Mouse (Mus musculus): ENCODE data around the gene Mrps18a. TPM values are rescaled to one million over a fixed set of nuclear protein-coding genes. Genes with fewer than 3 reads are reported as not detected.
A peak's percentile ranks its signal among the peaks of the same experiment; 100 is the strongest.

Mrps18a gene
- polyA plus RNA-seq, 1 experiment from 2014 or later, result 59.7 TPM

DNA sequence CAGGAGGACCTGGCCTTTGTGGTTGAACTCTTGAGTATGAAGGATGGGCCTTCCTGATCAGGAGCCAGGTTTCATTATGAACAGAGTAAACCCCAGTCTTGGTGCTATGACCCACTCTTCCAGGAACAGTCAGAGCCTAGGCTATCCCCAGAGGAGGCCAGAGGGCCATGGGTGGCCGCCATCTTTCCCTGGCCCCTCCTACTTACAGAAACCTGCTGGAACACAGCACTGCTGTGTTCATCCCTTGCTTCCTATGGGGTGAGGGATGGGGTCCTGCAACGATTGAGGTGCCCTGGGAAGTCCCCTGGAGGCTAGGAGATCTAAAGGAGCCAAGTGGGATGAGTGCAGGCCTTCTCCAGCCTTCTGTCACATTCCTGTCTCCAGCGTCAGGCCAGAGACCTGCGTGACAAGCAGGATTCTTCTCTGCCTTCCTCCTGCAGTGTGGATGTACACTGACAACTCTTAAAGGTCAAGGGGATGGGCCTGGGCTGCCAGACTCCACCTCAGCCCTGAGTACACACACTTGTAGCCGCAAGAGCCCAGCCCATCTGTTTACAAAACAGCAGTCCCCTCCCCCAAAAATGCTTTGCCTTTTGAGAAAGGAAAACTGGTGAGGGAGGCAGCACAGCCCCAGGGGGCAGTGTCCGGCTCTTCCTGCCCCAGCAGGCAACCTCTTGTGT is 17.2 kb downstream of the Mrps18a start:
- Histone ChIP-seq H3K9ac (ENCODE audit: low read depth, low read length) (no peak overlapping the region), H3K27ac (ENCODE audit: low read length) (no peak overlapping the region), H3K4me1 (ENCODE audit: control insufficient read depth, low read depth, low read length) (no peaks in the 10 kb centered on the region), H3K36me3 (ENCODE audit: control insufficient read depth, insufficient read depth) (peaks cover 27% of the 10 kb centered on the region), H3K4me2 (ENCODE audit: low read depth, low read length) (no peak overlapping the region), H3K27me3 (ENCODE audit: control insufficient read depth, insufficient read depth, low read depth, low read length) (no peaks in the 10 kb centered on the region), H3K4me3 (ENCODE audit: low read depth, low read length) (no peak overlapping the region), H3K9me3 (replicated peaks; ENCODE audit: control insufficient read depth, low read length) (no peaks in the 10 kb centered on the region)
- no peak for ATAC-seq (ENCODE audit: low read depth)
- WGBS (ENCODE audit: insufficient replicate concordance), result 70% methylated on average over 6 of the region's 6 CpGs

DNA sequence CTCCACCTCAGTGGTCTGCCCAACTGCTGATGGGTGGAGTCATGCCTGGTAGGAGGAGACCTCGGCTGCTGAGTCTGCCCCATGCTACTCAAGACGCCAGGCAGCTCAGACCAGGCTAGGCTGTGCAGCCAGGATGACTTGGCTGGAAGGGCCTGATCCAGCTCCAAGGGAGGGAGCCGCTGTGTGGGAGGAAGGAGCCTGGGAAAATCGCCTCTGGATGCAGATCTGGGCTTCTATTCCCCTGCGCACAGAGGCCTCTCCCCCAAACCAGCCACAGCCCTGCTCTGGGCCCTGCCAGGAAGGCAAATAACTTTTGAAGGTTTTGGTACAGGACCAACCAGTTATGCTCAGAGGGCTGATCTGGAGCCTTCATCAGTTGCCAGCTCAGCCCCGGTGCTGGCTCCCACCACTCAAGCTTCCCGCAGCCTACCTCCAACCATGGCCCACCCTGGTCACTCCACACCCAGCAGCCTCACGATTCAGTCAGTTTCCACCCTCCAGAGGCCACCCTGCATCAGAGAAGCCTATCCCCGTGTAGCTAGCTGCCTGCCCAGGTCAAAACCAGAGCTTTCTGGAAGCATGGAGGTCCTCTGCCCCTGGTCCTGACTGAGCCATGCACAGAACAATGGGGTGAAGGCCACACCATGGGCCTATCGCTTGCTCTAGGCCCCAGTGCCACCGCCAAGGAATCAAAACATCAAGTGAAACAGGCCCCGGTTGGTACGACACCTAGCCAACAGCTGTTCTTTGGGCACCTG is 19.1 kb downstream of the Mrps18a start:
- H3K4me1 ChIP-seq (ENCODE audit: control insufficient read depth, low read depth, low read length), result no peaks in the 10 kb centered on the region
- no peak overlapping the region for H3K4me3 ChIP-seq (ENCODE audit: low read depth, low read length)
- 69% methylated on average over 13 of the region's 13 CpGs for WGBS (ENCODE audit: insufficient replicate concordance)
- no peaks in the 10 kb centered on the region for H3K9me3 ChIP-seq (replicated peaks; ENCODE audit: control insufficient read depth, low read length)
- no peak overlapping the region for H3K27ac ChIP-seq (ENCODE audit: low read length)
- H3K36me3 ChIP-seq (ENCODE audit: control insufficient read depth, insufficient read depth), result peaks cover 14% of the 10 kb centered on the region
- H3K27me3 ChIP-seq (ENCODE audit: control insufficient read depth, insufficient read depth, low read depth, low read length), result no peaks in the 10 kb centered on the region
- ATAC-seq (ENCODE audit: low read depth), result no peak
- H3K9ac ChIP-seq (ENCODE audit: low read depth, low read length), result no peak overlapping the region
- H3K4me2 ChIP-seq (ENCODE audit: low read depth, low read length), result no peak overlapping the region

DNA sequence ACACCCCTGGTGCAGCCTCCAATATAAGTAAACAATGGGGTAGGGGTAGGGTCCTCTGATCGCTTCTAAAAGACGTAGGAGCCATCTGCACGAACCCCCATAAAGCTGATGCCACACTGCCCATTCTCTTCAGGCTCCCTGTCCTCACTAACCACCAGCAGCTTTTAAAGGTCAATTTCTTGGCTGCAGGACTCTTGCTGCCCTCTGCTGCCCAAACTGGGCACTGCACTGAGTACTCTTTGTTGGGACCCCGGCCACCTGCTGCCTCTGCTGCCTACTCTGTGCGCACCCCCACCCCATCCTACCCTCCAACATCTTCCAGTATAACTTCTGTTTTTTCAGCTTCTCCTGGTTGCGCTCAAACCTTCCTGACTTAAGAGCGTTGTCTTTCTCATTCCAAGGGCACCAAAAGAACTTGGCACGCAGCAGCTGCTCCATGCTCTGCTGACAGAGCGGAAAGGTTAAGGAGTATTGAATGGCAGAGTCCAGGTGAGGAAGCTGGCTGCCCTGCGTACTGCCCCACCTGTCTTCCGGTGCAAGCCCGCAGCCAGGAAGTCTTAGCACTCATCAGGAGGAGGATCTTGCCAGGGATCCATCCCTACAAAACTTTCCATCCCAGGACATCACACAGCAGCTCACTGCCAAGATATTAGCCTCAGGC is 21.4 kb downstream of the Mrps18a start:
- 16% methylated on average over 12 of the region's 12 CpGs for WGBS (ENCODE audit: insufficient replicate concordance)
- Histone ChIP-seq H3K4me1 (ENCODE audit: control insufficient read depth, low read depth, low read length) (no peaks in the 10 kb centered on the region), H3K9me3 (replicated peaks; ENCODE audit: control insufficient read depth, low read length) (no peaks in the 10 kb centered on the region), H3K27me3 (ENCODE audit: control insufficient read depth, insufficient read depth, low read depth, low read length) (no peaks in the 10 kb centered on the region), H3K27ac (ENCODE audit: low read length) (no peak overlapping the region), H3K36me3 (ENCODE audit: control insufficient read depth, insufficient read depth) (peaks cover 4% of the 10 kb centered on the region; the same call in 1 of the 2 replicates), H3K4me3 (ENCODE audit: low read depth, low read length) (no peak overlapping the region), H3K4me2 (ENCODE audit: low read depth, low read length) (no peak overlapping the region), H3K9ac (ENCODE audit: low read depth, low read length) (no peak overlapping the region)
- no peak for ATAC-seq (ENCODE audit: low read depth)

DNA sequence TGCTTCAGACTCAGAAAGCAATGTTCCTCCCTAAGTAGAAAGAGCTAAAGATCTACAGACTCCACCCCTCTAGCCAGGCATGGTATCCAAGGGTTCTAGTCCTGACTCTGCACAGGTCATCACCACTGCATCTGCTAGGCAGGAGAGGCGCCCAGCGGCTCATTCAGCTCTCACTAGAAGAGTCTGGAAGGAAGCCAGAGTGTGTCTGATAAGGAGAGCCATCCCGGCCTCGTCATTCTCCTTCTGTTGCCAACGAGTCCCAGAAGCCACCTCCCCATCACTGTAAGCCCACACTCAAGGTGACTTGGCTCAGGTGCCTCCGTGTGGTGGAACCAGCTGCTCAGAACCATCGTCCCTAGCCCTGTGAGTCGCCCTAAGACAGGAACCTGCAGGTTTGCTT is 22.1 kb downstream of the Mrps18a start:
- no peaks in the 10 kb centered on the region for H3K9me3 ChIP-seq (replicated peaks; ENCODE audit: control insufficient read depth, low read length)
- 0 out of 2 replicates have a peak, but pooled peaks cover 4% of the 10 kb centered on the region for H3K36me3 ChIP-seq (ENCODE audit: control insufficient read depth, insufficient read depth)
- no peak overlapping the region for H3K9ac ChIP-seq (ENCODE audit: low read depth, low read length)
- ATAC-seq (ENCODE audit: low read depth), result peak; percentile 30; the same call in 1 of the 2 replicates
- H3K27ac ChIP-seq (ENCODE audit: low read length), result no peak overlapping the region
- H3K4me3 ChIP-seq (ENCODE audit: low read depth, low read length), result no peak overlapping the region
- WGBS (ENCODE audit: insufficient replicate concordance), result 32% methylated on average over 8 of the region's 8 CpGs
- H3K4me2 ChIP-seq (ENCODE audit: low read depth, low read length), result no peak overlapping the region
- H3K27me3 ChIP-seq (ENCODE audit: control insufficient read depth, insufficient read depth, low read depth, low read length), result no peaks in the 10 kb centered on the region
- H3K4me1 ChIP-seq (ENCODE audit: control insufficient read depth, low read depth, low read length), result no peaks in the 10 kb centered on the region

DNA sequence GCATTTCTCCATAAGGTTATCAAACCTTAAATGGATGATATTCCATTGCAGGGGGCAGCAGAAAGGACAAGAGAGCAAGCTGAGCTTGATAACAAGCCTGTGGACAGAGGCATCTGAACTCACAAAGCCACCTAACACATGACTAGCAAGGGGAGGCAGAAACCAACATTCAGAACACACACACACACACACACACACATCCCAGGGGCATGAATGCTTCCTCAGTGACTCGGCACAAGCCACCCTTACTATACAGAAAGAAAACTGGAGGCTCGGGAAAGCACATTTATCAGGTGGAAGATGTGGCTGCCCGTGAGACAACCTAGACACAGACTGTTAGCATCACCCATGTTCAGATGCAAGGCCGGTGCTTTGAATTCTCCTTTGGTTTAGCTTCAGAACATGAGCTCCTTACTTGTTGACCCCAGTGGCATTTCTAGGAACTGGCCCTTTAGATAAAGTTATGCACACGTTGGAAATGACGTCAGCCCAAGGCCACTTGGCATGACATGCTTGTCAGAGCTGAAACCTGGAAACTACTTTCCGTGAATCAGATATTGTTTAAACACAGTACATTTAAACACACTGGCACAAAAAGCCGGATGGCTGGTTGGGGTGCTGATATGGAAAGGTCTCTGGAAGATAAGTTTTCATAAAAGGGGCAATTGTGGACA is 27.9 kb downstream of the Mrps18a start:
- Histone ChIP-seq H3K36me3 (ENCODE audit: control insufficient read depth, insufficient read depth) (no peaks in the 10 kb centered on the region), H3K27me3 (ENCODE audit: control insufficient read depth, insufficient read depth, low read depth, low read length) (no peaks in the 10 kb centered on the region), H3K4me3 (ENCODE audit: low read depth, low read length) (no peak overlapping the region), H3K27ac (ENCODE audit: low read length) (no peak overlapping the region), H3K4me2 (ENCODE audit: low read depth, low read length) (no peak overlapping the region), H3K4me1 (ENCODE audit: control insufficient read depth, low read depth, low read length) (peaks cover 9% of the 10 kb centered on the region), H3K9me3 (replicated peaks; ENCODE audit: control insufficient read depth, low read length) (no peaks in the 10 kb centered on the region), H3K9ac (ENCODE audit: low read depth, low read length) (no peak overlapping the region)
- ATAC-seq (ENCODE audit: low read depth), result 0 out of 2 replicates have a peak, but pooled peaks have one; percentile 37
- WGBS (ENCODE audit: insufficient replicate concordance), result 27% methylated on average over 8 of the region's 8 CpGs

DNA sequence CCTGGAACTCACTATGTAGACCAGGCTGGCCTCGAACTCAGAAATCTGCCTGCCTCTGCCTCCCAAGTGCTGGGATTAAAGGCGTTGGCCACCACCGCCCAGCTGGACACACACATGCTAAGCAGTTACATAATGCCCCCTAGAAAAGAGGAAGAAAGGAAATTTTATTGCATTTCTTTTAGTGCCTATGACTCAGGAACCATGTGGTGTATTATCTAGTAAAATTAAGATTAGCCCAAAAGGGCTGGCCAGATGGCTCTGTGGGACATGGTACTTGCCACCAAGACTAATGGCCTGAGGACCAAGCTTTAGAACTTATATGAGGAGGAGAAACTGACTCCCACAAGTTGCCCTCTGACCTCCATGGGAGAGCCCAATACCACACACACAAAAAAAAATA is 29.1 kb downstream of the Mrps18a start:
- no peak for ATAC-seq (ENCODE audit: low read depth)
- 60% methylated on average over 3 of the region's 3 CpGs for WGBS (ENCODE audit: insufficient replicate concordance)
- Histone ChIP-seq H3K9me3 (replicated peaks; ENCODE audit: control insufficient read depth, low read length) (no peaks in the 10 kb centered on the region), H3K4me2 (ENCODE audit: low read depth, low read length) (no peak overlapping the region), H3K4me3 (ENCODE audit: low read depth, low read length) (no peak overlapping the region), H3K27ac (ENCODE audit: low read length) (no peak overlapping the region), H3K36me3 (ENCODE audit: control insufficient read depth, insufficient read depth) (peaks cover 2% of the 10 kb centered on the region; the same call in 1 of the 2 replicates), H3K27me3 (ENCODE audit: control insufficient read depth, insufficient read depth, low read depth, low read length) (no peaks in the 10 kb centered on the region), H3K9ac (ENCODE audit: low read depth, low read length) (no peak overlapping the region), H3K4me1 (ENCODE audit: control insufficient read depth, low read depth, low read length) (peaks cover 21% of the 10 kb centered on the region)

DNA sequence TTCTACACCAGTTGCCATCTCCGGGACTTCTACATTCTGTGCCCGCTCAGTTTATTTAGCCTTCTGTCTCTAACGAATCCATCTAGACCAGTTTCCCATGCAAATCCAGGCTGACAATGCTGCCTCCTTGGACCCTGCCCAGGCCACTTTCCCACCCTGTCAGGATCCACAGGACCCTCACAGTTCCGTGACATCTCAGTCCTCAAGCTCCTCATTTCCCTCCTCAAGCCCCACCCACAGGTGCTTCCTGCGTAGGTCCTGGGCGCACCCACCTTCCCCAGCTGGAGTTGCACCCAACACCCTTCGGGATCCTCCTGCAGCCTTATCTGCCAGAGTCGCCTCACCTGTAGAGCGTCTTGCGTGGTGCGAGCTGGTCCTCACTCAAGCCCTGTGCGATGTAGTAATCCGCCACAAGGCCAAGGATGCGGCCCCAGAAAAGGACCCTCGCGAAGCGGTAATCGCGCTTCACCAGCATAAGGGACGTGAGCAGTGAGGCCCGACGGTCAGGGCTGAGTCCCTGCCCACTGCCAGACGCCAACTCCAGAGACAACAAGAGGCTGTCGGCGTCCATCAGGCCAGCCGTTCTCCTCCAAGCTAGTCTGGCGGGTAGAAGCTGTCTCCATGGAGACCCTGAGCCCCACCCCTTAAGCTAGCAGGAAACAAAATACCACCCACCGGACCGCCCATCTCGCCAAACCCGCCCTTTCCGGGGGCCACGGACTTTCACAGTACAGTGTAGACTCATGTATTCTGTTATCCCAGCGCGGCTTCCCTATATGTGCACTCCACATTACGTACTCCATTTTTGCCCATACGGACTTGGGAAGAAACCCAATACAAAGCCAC is 33.0 kb downstream of the Mrps18a start, which contains the start of gene Rsph9:
Rsph9 (minus strand) TSS at position 639 of the 846 bp plus-strand sequence.
- ATAC-seq (ENCODE audit: low read depth), result peak; percentile 96
- WGBS (ENCODE audit: insufficient replicate concordance), result 8% methylated on average over 37 of the region's 37 CpGs
- H3K4me2 ChIP-seq (ENCODE audit: low read depth, low read length), result peak within 1 kb of the TSS; percentile 88
- H3K9me3 ChIP-seq (replicated peaks; ENCODE audit: control insufficient read depth, low read length), result no peaks in the 10 kb centered on the region
- H3K36me3 ChIP-seq (ENCODE audit: control insufficient read depth, insufficient read depth), result peaks cover 32% of the 10 kb centered on the region
- H3K27ac ChIP-seq (ENCODE audit: low read length), result peak within 1 kb of the TSS; percentile 51
- H3K27me3 ChIP-seq (ENCODE audit: control insufficient read depth, insufficient read depth, low read depth, low read length), result no peaks in the 10 kb centered on the region
- peaks cover 19% of the 10 kb centered on the region for H3K4me1 ChIP-seq (ENCODE audit: control insufficient read depth, low read depth, low read length)
- H3K9ac ChIP-seq (ENCODE audit: low read depth, low read length), result peak within 1 kb of the TSS; percentile 58
- H3K4me3 ChIP-seq (ENCODE audit: low read depth, low read length), result peak within 1 kb of the TSS; percentile 59

Measured in liver, embryonic 16.5 days (tissue).